Mouse (Mus musculus) MEL (cell line): ENCODE data around the gene Rgcc.

Source experiments
- CHD1 ChIP-seq: IDR thresholded peaks from 2 replicates; pipeline ENCODE4 v1.6.1; 2012; ENCODE audit warnings: low read depth, mild to moderate bottlenecking, inconsistent platforms, low read length, improper control_type of control experiment
- CTCF ChIP-seq, 3 experiments: IDR thresholded peaks in 2 of 3; conservative IDR thresholded peaks in 1 of 3; 2 replicates each; pipeline ENCODE4 v1.5.1; 2011 to 2012; ENCODE audit warnings: low read length in 3 of 3, low read depth in 2 of 3, mild to moderate bottlenecking in 2 of 3, improper control_type of control experiment in 1 of 3, inconsistent platforms in 1 of 3, mixed read lengths in 1 of 3, moderate library complexity in 1 of 3; ENCODE audit not compliant: control insufficient read depth in 1 of 3, insufficient read depth in 1 of 3, poor library complexity in 1 of 3, severe bottlenecking in 1 of 3
- E2F4 ChIP-seq: IDR thresholded peaks from 2 replicates; pipeline ENCODE4 v1.6.1; 2011; ENCODE audit warnings: low read depth, low read length, improper control_type of control experiment, borderline replicate concordance
- KAT2A ChIP-seq: conservative IDR thresholded peaks from 2 replicates; pipeline ENCODE4 v1.6.1; 2012; ENCODE audit warnings: low read depth, low read length, improper control_type of control experiment, inconsistent platforms
- MAFK ChIP-seq: IDR thresholded peaks from 2 replicates; pipeline ENCODE4 v1.6.1; 2011; ENCODE audit warnings: low read depth, mild to moderate bottlenecking, low read length, improper control_type of control experiment, borderline replicate concordance
- NRF1 ChIP-seq: IDR thresholded peaks from 2 replicates; pipeline ENCODE4 v1.6.1; 2014; ENCODE audit warnings: low read depth, mild to moderate bottlenecking, inconsistent platforms, low read length, improper control_type of control experiment, moderate library complexity; ENCODE audit not compliant: poor library complexity, insufficient read depth, severe bottlenecking
- POLR2A ChIP-seq, 2 experiments: IDR thresholded peaks; 2 replicates each; pipeline ENCODE4 v1.6.1; 2011 to 2012; ENCODE audit warnings: low read length in 2 of 2, mild to moderate bottlenecking in 2 of 2, control low read depth in 1 of 2, improper control_type of control experiment in 1 of 2, low read depth in 1 of 2, moderate library complexity in 1 of 2; ENCODE audit not compliant: control insufficient read depth in 1 of 2, insufficient read depth in 1 of 2, poor library complexity in 1 of 2
- TCF12 ChIP-seq: IDR thresholded peaks from 2 replicates; pipeline ENCODE4 v1.6.1; 2014; ENCODE audit warnings: low read depth, mild to moderate bottlenecking, inconsistent platforms, low read length, improper control_type of control experiment, moderate library complexity
- ZMIZ1 ChIP-seq: IDR thresholded peaks from 2 replicates; pipeline ENCODE4 v1.6.1; 2012; ENCODE audit warnings: low read depth, mild to moderate bottlenecking, inconsistent platforms, low read length, improper control_type of control experiment, moderate library complexity

DNA sequence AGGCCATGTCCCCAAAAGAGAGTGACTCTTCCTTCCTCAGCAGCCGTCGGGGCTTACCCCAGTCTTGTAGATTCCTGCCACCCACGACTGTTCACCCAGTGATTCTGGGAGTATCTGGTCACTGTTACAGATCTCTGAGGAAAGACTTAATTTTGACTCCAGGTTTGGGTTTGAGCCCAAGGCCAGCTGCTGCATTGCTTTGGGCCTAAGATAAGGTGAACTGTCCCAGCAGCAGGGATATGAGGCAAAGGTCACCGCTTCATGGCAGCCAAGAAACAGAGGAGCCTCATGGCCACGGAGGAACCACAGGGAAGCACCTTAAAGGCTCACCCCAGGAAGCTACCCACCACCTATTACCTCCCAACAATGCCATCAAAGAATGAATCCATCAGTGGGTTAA lies 44.8 kb downstream of the Rgcc start:
- TF ChIP-seq CTCF (IDR thresholded peaks at IDR 0.05 in 2 of 3, conservative IDR thresholded peaks at IDR 0.05 in 1 of 3; ENCODE audit: control insufficient read depth in 1 of 3, insufficient read depth in 1 of 3, low read depth in 2 of 3, low read length in 3 of 3, poor library complexity in 1 of 3, severe bottlenecking in 1 of 3) (no peak), CHD1 (no peak), ZMIZ1 (no peak), E2F4 (no peak), KAT2A (no peak), NRF1 (no peak), POLR2A (IDR thresholded peaks at IDR 0.05; ENCODE audit: control insufficient read depth in 1 of 2, insufficient read depth in 1 of 2, low read depth in 1 of 2, low read length in 2 of 2, poor library complexity in 1 of 2) (no peak), TCF12 (no peak), MAFK (no peak)
